Mouse (Mus musculus): Measurements from ENCODE around the gene A430005L14Rik. TPM values are rescaled to one million over a fixed set of nuclear protein-coding genes. Genes with fewer than 3 reads are reported as not detected.

The A430005L14Rik gene
- 33.3 TPM for polyA plus RNA-seq (2014; fragmentation: Illumina TruSeq; extraction: RNeasy Lipid Tissue Mini Kit (QIAGEN cat#74804); ENCODE audit: low read depth, low replicate concordance)

DNA sequence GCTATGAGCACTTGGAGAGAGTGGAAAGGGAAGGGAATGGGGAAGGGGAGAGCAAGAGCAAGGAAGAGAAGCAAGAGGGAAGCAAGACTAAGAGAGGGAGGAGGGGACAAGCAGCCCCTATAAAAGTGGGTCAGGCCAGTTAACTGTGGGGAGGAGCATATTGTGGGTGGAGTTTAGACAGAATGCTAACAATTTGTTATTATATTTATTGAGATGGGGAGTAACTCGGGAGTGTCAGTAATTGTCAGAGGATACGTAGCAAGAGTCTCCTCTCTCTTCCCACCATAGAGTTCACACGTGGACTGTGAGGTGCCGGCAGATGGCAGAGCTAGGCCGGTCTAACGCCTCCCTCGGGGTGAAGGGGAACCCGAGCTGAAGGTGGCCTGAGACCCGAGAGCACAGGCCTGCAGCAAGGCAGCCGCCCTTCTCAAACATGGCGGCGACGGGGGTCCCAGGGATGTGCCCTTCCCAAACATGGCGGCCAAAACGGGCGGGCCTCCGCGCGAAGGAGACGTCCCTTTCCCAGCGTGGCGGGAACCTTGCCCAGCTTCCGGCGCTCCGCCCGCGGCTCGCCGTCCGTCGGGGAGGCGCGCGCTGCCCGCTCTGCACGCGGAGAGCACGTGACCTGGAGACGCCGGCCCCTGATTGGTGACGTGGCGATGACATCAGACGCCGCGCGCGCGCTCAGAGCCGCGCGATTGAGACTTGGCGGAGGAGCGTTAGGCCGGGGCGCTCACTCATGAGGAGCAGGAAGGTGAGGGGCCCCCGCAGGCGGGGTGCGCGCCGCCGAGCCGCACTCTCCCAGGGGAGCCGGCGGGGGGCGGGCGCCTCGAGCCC, at the start of gene A430005L14Rik:
A430005L14Rik (plus strand) TSS at position 669 of the 837 bp plus-strand sequence.

DNA sequence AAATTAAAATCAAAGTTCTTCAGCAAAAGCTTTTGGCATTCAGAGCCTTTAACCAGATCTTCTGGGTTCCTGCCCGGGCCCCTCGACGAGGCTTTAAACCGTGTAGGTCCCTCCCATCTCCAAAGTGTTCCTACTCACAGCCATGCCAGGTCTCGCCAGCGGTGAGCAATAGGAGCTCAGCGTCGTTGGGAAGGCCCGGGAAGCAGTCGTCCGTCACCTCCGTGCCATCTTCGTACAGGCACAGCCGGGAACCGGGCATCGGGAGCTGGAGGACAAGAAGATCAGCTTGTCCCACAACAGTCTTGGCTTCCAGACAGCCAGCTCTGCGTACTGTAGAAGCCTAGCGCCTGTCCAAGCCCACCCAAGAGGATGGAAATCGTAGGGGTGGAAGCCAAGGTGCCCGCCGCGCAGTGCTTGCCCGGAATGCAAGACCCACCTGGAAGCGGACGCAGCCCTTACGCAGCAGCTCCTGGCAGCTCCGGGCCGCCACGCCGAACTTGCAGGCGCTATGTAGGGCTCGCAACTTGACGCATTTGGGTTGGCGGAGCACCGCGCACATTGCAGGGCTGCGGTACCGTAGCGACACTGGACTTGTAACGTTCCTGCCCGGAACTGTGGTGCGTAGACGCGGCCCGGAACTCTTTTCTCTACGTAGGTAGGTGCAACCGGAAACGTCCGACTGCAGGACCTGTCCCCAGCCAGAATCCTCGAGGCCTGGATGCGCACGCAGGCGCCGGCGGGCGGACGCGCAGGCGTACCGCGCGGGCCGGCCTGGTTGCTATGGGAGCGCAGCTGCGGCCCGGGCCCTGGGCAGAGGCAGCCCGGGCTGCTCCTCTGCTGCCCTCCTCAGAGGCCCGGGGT, 17.6 kb downstream of the A430005L14Rik start, which contains the start of the genes Dffb and Cep104:
Dffb (minus strand) TSS at position 696 of the 861 bp plus-strand sequence.
Cep104 (plus strand) TSS at position 764 of the 861 bp plus-strand sequence.

Other genes starting within 250 kb of the A430005L14Rik start
- gene Dffb, start 17.9 kb downstream of the A430005L14Rik start, polyA plus RNA-seq (2014; fragmentation: Illumina TruSeq; extraction: RNeasy Lipid Tissue Mini Kit (QIAGEN cat#74804); ENCODE audit: low read depth, low replicate concordance) = 2.1 TPM
- gene Cep104, start 18.0 kb downstream of the A430005L14Rik start, polyA plus RNA-seq (2014; fragmentation: Illumina TruSeq; extraction: RNeasy Lipid Tissue Mini Kit (QIAGEN cat#74804); ENCODE audit: low read depth, low replicate concordance) = 46.3 TPM
- gene Lrrc47, start 54.5 kb downstream of the A430005L14Rik start, polyA plus RNA-seq (2014; fragmentation: Illumina TruSeq; extraction: RNeasy Lipid Tissue Mini Kit (QIAGEN cat#74804); ENCODE audit: low read depth, low replicate concordance) = 21.1 TPM
- 0.59 TPM for gene Smim1, start 69.0 kb downstream of the A430005L14Rik start, polyA plus RNA-seq (2014; fragmentation: Illumina TruSeq; extraction: RNeasy Lipid Tissue Mini Kit (QIAGEN cat#74804); ENCODE audit: low read depth, low replicate concordance)
- 21.7 TPM for gene Ccdc27, start 85.4 kb downstream of the A430005L14Rik start, polyA plus RNA-seq (2014; fragmentation: Illumina TruSeq; extraction: RNeasy Lipid Tissue Mini Kit (QIAGEN cat#74804); ENCODE audit: low read depth, low replicate concordance)
- gene Trp73, start 183.0 kb downstream of the A430005L14Rik start, polyA plus RNA-seq (2014; fragmentation: Illumina TruSeq; extraction: RNeasy Lipid Tissue Mini Kit (QIAGEN cat#74804); ENCODE audit: low read depth, low replicate concordance) = not detected
- gene Wrap73, start 185.1 kb downstream of the A430005L14Rik start, polyA plus RNA-seq (2014; fragmentation: Illumina TruSeq; extraction: RNeasy Lipid Tissue Mini Kit (QIAGEN cat#74804); ENCODE audit: low read depth, low replicate concordance) = 1.1 TPM
- gene Tprgl, start 203.4 kb downstream of the A430005L14Rik start, polyA plus RNA-seq (2014; fragmentation: Illumina TruSeq; extraction: RNeasy Lipid Tissue Mini Kit (QIAGEN cat#74804); ENCODE audit: low read depth, low replicate concordance) = 127 TPM
- gene Megf6, start 213.5 kb downstream of the A430005L14Rik start, polyA plus RNA-seq (2014; fragmentation: Illumina TruSeq; extraction: RNeasy Lipid Tissue Mini Kit (QIAGEN cat#74804); ENCODE audit: low read depth, low replicate concordance) = 0.04 TPM